Mouse (Mus musculus) neural tube, embryonic 12.5 days (tissue): ENCODE data around the gene Peli2. TPM values are rescaled to one million over a fixed set of nuclear protein-coding genes. Genes with fewer than 3 reads are reported as not detected.

Experiments used
- ATAC-seq: fragments of 200-750 bp; cut with Nextera tagmentation; 2 replicates; pipeline ENCODE4 v1.8.0; 2017; ENCODE audit warnings: low read depth, mild to moderate bottlenecking, moderate TSS enrichment, moderate library complexity; ENCODE audit not compliant: low FRiP score
- H3K27ac ChIP-seq: fragments of 300-500 bp; sonication (generic); 2 replicates; pipeline ENCODE4 v1.5.1; 2016
- H3K27me3 ChIP-seq: fragments of 300-500 bp; sonication (generic); replicated peaks from 2 replicates; pipeline ENCODE4 v1.6.1; 2016; ENCODE audit warnings: mild to moderate bottlenecking
- H3K36me3 ChIP-seq: fragments of 300-500 bp; sonication (generic); 2 replicates; pipeline ENCODE4 v1.6.1; 2016; ENCODE audit warnings: mild to moderate bottlenecking
- H3K4me1 ChIP-seq: fragments of 300-500 bp; sonication (generic); 2 replicates; pipeline ENCODE4 v1.6.1; 2016
- H3K4me2 ChIP-seq: fragments of 300-500 bp; sonication (generic); replicated peaks from 2 replicates; pipeline ENCODE4 v1.6.1; 2016; ENCODE audit warnings: mild to moderate bottlenecking
- H3K4me3 ChIP-seq: fragments of 300-500 bp; sonication (generic); 2 replicates; pipeline ENCODE4 v1.5.1; 2016
- H3K9ac ChIP-seq: fragments of 300-500 bp; sonication (generic); 2 replicates; pipeline ENCODE4 v1.6.1; 2016; ENCODE audit warnings: mild to moderate bottlenecking
- H3K9me3 ChIP-seq: fragments of 300-500 bp; sonication (generic); 2 replicates; pipeline ENCODE4 v1.6.1; 2016; ENCODE audit warnings: mild to moderate bottlenecking
- WGBS: fragments of 180-500 bp; shearing (Covaris S2); methylation state at CpG from one replicate; pipeline ENCODE4 v1.1.7; 2016; 5-methylcytosine and 5-hydroxymethylcytosine counted together
- polyA plus RNA-seq: library from polyadenylated mRNA; unstranded; fragments of >200 nt; fragmentation: Nextera tagmentation; extraction: Ambion mirVana; gene quantifications from 2 replicates; pipeline ENCODE4 v1.2.1, GENCODE M21; 2016

Peli2 gene
- polyA plus RNA-seq, 1 experiment from 2014 or later, result 17.4 TPM

DNA sequence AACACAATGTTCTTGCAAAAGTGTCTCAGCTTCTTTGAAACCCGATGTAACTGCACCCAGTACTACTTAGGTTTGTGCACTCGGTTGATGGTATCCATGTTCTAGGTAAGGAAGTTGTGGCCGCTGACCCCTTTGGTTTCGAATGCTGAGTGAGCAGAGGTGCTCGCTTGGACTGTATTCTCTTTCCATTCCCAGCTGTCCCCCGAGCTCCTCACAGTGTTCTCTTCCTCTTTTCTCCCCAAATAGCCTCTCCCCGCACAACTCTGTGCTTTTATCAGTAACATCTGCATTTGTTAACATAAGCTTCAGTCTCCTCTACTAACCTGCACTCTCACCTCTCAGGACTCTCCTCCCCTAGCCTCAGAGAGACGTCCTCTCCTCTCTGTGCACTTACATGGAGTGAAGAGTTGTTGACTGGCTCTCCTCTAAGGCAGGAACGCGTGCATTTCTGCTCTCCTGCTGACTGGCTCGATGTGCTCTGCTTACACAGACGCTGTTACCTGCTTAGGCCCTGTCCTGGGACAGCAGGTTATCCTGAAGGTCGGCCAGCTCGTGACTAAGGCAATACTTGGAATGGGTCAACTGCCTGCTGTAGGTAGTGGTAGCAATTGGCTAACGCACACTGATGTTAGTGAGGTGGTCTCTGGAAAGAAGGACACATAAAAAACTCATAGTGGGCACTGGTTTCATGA lies 57.8 kb downstream of the Peli2 start:
- Histone ChIP-seq H3K4me2 (no peak overlapping the region), H3K36me3 (peaks cover 3% of the 10 kb centered on the region), H3K9me3 (no peaks in the 10 kb centered on the region), H3K27ac (no peak overlapping the region), H3K4me1 (no peaks in the 10 kb centered on the region; the same call in 1 of the 2 replicates), H3K27me3 (no peaks in the 10 kb centered on the region), H3K9ac (no peak overlapping the region), H3K4me3 (no peak overlapping the region)
- ATAC-seq, result no peak
- 90% methylated on average over 15 of the region's 15 CpGs for WGBS

DNA sequence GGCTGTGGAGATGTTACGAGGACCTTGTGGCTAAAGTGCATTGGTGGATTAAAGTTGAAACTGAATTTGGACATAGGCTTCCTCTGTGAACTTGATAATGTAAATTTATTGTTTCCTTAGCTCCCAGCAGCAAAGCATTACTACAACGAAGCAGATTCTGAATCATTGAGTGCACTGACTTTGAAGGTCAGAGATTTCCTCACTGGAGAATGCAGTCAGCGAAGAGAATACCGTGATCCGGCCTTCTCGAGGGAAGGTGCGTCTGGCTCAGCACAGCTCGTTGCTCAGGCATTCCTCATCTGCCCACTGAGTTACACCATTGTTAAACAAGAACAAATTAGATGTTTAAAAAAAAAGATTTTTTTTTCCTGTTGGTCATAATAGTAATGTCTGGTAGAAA lies 58.4 kb downstream of the Peli2 start:
- no peaks in the 10 kb centered on the region for H3K9me3 ChIP-seq
- WGBS, result 91% methylated on average over 8 of the region's 8 CpGs

DNA sequence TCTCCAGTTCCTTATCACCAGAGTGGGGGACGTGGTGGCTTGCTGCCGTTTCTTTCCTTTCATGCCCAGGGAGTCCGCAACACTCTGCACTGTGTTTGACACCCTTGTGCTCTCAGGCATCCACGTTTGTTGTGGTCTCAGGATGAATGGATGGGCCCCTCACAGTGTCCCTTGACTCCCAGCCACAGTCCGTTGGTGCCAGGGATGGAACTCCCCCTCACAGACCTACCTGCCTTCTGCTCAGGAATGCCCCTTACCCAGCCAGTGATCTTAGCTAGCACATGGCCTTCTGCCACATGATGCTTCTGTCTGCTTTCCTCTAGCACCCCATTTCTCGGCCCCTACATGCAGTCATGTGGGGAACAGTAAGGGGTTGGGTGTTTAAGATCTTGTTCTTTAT lies 65.7 kb downstream of the Peli2 start:
- Histone ChIP-seq H3K4me1 (0 out of 2 replicates have a peak, but pooled peaks cover 7% of the 10 kb centered on the region), H3K4me3 (no peak overlapping the region), H3K27me3 (no peaks in the 10 kb centered on the region), H3K9ac (no peak overlapping the region), H3K27ac (no peak overlapping the region), H3K4me2 (no peak overlapping the region), H3K9me3 (no peaks in the 10 kb centered on the region), H3K36me3 (peaks cover 15% of the 10 kb centered on the region)
- 86% methylated on average over 6 of the region's 6 CpGs for WGBS
- ATAC-seq, result no peak

More for the DNA sequence above, 58.4 kb downstream of the Peli2 start:
- Histone ChIP-seq H3K4me2 (no peak overlapping the region), H3K4me1 (no peaks in the 10 kb centered on the region; the same call in 1 of the 2 replicates), H3K36me3 (peaks cover 3% of the 10 kb centered on the region), H3K9ac (no peak overlapping the region), H3K27me3 (no peaks in the 10 kb centered on the region), H3K27ac (no peak overlapping the region), H3K4me3 (no peak overlapping the region)
- no peak for ATAC-seq

DNA sequence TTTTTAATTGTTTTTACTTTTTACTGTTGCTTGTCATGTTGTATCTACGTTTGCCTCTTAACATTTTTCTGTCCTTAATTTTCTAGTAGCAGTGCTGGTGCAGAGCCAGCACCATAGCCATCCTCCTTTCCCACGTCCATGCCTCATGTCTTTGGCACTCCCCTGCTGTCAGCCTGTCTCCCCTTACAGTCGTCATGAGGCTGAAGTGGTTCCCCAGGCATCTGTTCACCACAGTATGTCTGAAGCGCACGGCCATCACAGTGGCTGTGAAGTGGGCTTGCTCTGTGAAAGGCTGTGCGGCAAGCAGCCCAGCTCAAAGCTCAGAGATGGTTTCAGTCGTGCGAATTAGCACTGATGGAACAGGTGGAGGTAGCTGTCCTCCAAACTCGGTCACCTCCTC lies 66.5 kb downstream of the Peli2 start:
- Histone ChIP-seq H3K27me3 (no peaks in the 10 kb centered on the region), H3K9ac (no peak overlapping the region), H3K9me3 (no peaks in the 10 kb centered on the region), H3K36me3 (peaks cover 15% of the 10 kb centered on the region), H3K27ac (no peak overlapping the region), H3K4me1 (0 out of 2 replicates have a peak, but pooled peaks cover 7% of the 10 kb centered on the region), H3K4me2 (no peak overlapping the region), H3K4me3 (no peak overlapping the region)
- WGBS, result 79% methylated on average over 9 of the region's 9 CpGs
- ATAC-seq, result no peak

DNA sequence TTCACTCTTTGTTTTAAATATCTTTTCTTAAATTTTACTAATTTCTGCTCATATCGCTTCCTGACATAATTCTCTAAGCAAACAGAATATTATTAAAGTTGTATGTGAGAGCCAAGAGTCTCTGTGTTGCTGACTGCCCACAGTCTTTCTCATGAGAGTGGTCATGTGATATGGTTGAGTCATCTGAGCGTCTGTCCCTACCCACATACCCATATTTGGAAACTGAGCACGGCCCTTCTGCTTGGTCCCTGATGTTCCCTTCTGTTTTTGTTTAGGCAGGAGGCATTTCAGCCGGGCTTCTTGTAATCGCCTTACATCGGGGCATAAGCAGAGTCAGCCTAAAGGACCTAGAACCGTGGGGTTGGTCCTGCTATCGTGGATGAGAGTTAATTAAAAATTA lies 68.7 kb downstream of the Peli2 start:
- Histone ChIP-seq H3K9me3 (no peaks in the 10 kb centered on the region), H3K27me3 (no peaks in the 10 kb centered on the region), H3K9ac (no peak overlapping the region), H3K4me2 (no peak overlapping the region), H3K27ac (no peak overlapping the region), H3K4me3 (no peak overlapping the region), H3K4me1 (0 out of 2 replicates have a peak, but pooled peaks cover 7% of the 10 kb centered on the region), H3K36me3 (0 out of 2 replicates have a peak, but pooled peaks cover 12% of the 10 kb centered on the region)
- WGBS, result 76% methylated on average over 8 of the region's 8 CpGs
- ATAC-seq, result no peak

DNA sequence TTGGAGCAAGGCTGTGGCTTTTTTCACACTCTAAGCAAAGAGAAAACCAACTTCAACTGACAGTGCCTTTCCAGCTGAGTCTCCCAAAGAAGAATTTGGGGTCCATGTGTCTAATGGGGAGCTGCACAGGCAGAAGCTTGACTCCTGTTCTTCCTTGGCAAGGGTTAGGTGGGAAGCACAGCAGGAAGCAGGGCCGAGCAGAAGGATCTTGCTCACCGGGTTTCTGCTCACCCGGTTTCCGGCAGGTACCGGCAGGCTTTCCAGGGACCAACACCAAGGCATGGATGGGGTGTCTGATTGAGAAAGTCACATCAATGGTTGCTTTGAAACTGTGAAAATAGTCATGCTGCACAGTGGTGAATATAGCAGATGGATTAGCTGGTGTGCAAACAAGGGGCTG lies 70.3 kb downstream of the Peli2 start:
- no peak overlapping the region for H3K4me3 ChIP-seq
- no peak overlapping the region for H3K9ac ChIP-seq
- 93% methylated on average over 5 of the region's 5 CpGs for WGBS
- 0 out of 2 replicates have a peak, but pooled peaks cover 7% of the 10 kb centered on the region for H3K4me1 ChIP-seq
- no peak overlapping the region for H3K4me2 ChIP-seq
- H3K36me3 ChIP-seq, result no peaks in the 10 kb centered on the region
- H3K27me3 ChIP-seq, result no peaks in the 10 kb centered on the region
- no peaks in the 10 kb centered on the region for H3K9me3 ChIP-seq
- no peak overlapping the region for H3K27ac ChIP-seq
- ATAC-seq, result no peak

DNA sequence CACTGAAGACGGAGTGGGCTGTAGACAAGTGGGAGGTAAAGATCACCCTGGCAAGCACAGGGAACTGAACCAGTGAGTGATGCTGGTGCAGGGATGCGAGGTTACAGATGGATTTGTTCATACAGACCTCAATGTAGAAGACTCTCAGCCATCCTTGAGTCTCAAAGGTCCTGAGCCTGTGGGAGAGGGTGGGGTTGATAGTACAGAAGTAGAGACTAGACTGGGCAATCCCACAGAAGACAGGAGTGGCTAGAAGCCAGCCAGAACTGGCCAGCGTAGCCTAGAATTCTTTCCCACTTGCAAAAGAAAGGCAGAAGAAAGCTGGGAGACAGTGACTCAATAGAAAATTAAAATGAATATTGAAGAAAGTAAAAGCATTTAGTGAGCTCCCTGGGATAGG lies 71.3 kb downstream of the Peli2 start:
- Histone ChIP-seq H3K4me2 (no peak overlapping the region), H3K36me3 (no peaks in the 10 kb centered on the region), H3K9me3 (no peaks in the 10 kb centered on the region), H3K4me1 (peaks cover 9% of the 10 kb centered on the region), H3K27ac (no peak overlapping the region), H3K4me3 (no peak overlapping the region), H3K27me3 (no peaks in the 10 kb centered on the region), H3K9ac (no peak overlapping the region)
- no peak for ATAC-seq
- WGBS, result 96% methylated on average over 3 of the region's 3 CpGs

DNA sequence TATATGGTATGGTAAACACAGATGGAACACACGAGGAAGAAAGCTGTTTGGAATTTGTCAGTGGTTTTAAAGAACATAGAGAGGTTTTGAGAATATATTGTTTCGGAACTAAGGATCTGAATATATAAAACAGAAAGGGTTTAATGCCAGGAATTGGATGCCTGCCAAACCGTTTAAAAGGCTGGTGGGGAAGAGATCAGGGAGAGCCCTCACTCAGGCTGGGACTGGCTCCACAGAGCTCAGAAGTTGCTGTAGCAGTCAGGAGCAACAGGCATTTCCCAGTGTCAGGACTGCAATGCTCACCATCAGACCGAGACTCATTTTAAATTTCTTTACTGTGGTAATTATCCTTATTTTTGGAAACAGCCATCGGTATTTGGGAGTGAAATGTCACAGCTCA lies 76.2 kb downstream of the Peli2 start:
- no peaks in the 10 kb centered on the region for H3K36me3 ChIP-seq
- ATAC-seq, result no peak

DNA sequence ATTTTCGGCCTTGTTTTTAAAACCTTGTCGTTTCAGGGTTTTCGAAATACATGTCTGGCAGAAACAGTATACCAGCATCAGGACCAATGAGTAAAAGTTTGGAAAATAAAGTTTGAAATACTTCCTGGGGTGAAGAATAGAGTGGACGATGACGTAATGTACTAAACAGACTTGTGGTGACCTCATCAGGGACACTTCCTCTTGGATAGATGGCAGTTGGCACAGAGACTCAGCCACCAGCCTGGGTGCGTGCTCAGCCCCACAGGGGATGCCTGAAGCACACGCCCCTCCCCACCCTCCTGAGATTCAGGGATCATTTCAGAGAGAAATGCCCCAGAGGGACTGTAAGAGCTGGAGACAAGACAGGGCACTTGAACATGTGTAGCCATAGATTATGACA lies 76.7 kb downstream of the Peli2 start:
- WGBS, result 81% methylated on average over 7 of the region's 7 CpGs
- H3K4me3 ChIP-seq, result no peak overlapping the region
- H3K4me2 ChIP-seq, result no peak overlapping the region
- H3K4me1 ChIP-seq, result peaks cover 26% of the 10 kb centered on the region
- no peak overlapping the region for H3K9ac ChIP-seq
- ATAC-seq, result no peak
- no peaks in the 10 kb centered on the region for H3K27me3 ChIP-seq
- H3K27ac ChIP-seq, result no peak overlapping the region
- no peaks in the 10 kb centered on the region for H3K9me3 ChIP-seq
- no peaks in the 10 kb centered on the region for H3K36me3 ChIP-seq

More for the DNA sequence above, 76.2 kb downstream of the Peli2 start:
- no peak overlapping the region for H3K4me2 ChIP-seq
- WGBS, result 70% methylated on average over 5 of the region's 5 CpGs
- no peak overlapping the region for H3K9ac ChIP-seq
- no peak overlapping the region for H3K27ac ChIP-seq
- peaks cover 21% of the 10 kb centered on the region for H3K4me1 ChIP-seq
- no peaks in the 10 kb centered on the region for H3K27me3 ChIP-seq
- H3K4me3 ChIP-seq, result no peak overlapping the region
- no peaks in the 10 kb centered on the region for H3K9me3 ChIP-seq

DNA sequence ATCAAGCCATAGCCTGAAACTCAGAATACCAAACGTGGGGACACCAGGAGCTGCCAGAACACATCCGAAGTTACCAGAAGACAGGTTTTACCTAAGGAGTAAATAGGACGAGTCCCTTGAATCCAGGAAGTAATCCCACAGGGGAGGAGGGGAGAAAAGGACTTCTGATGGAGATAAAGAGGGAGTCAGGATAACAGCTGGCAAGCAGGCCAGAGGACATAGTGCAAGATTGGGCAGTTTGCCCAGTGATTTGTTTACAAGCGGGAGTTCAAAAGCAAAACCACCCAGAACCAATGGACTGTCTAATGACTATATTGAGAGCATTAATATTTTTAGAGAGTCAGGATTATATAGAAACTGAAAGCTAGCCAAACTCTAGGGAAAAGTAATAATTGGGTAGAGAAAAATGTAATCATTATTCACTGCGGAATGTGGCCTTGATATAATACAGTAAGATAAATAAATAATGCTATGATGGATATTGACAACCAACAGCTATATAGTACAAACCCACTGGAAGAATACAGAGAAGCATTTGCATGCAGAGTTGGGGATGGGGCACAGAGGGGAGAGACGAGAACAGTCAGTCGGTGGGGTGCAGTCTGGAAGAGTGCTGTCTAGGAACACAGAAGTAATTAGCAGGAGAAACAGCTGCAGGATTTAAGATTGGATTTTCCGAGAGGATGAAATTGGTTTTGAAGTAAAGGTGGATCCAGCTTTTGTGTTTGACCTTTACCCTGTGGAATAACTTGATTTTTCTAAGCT lies 77.7 kb downstream of the Peli2 start:
- Histone ChIP-seq H3K4me2 (no peak overlapping the region), H3K36me3 (no peaks in the 10 kb centered on the region), H3K4me1 (peaks cover 32% of the 10 kb centered on the region), H3K27ac (no peak overlapping the region), H3K4me3 (no peak overlapping the region), H3K9me3 (no peaks in the 10 kb centered on the region), H3K27me3 (no peaks in the 10 kb centered on the region), H3K9ac (no peak overlapping the region)
- no peak for ATAC-seq
- WGBS, result 61% methylated on average over 8 of the region's 8 CpGs

DNA sequence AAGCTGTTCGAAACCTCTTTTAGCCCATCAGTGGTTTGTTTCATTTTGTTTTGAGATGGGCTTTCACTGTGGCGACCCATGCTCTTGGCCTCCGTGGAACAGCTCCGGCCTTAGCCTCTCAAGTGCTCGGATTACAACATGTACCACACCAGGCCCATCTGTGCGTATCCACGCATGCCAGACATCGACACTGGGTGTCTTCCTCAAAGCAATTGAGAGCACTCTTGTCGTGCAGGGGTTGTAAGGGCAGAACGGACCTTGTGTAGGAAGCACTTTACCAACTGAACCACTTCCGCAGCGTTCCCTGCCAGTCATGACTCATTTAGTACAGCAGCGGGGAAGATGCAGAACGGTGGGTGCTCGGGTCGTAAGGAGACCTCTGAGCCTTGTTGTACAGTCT lies 78.3 kb downstream of the Peli2 start:
- no peak overlapping the region for H3K27ac ChIP-seq

DNA sequence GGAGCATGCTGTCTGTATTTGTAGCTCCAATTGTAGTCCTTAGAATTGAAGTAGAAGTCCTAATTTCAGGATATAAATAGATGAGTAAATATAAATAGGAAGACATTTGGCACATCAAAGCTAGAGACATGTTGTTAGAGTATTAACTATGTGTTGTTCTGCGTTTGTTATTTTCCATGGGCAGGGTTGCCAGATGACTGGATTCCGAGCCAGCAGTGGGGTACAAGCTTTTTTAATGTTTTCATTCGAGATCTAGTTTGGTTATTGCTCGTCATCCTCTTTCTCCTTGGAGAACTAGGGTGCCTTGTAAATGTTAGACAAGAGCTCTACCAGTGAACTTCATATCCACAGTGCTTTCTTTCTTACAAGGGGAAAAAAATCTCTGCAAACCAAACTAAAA lies 78.9 kb downstream of the Peli2 start:
- WGBS, result 90% methylated on average over 4 of the region's 4 CpGs
- H3K36me3 ChIP-seq, result no peaks in the 10 kb centered on the region
- no peak overlapping the region for H3K9ac ChIP-seq
- no peak overlapping the region for H3K4me3 ChIP-seq
- no peak overlapping the region for H3K27ac ChIP-seq
- H3K9me3 ChIP-seq, result no peaks in the 10 kb centered on the region
- H3K4me2 ChIP-seq, result no peak overlapping the region
- ATAC-seq, result no peak
- H3K27me3 ChIP-seq, result no peaks in the 10 kb centered on the region
- peaks cover 32% of the 10 kb centered on the region for H3K4me1 ChIP-seq

More for the DNA sequence above, 78.3 kb downstream of the Peli2 start:
- Histone ChIP-seq H3K9ac (no peak overlapping the region), H3K27me3 (no peaks in the 10 kb centered on the region), H3K4me3 (no peak overlapping the region), H3K9me3 (no peaks in the 10 kb centered on the region), H3K36me3 (no peaks in the 10 kb centered on the region), H3K4me2 (no peak overlapping the region), H3K4me1 (peaks cover 32% of the 10 kb centered on the region)
- WGBS, result 61% methylated on average over 16 of the region's 16 CpGs
- ATAC-seq, result no peak
